Mouse (Mus musculus): Measurements from ENCODE around the gene Foxn3.

DNA sequence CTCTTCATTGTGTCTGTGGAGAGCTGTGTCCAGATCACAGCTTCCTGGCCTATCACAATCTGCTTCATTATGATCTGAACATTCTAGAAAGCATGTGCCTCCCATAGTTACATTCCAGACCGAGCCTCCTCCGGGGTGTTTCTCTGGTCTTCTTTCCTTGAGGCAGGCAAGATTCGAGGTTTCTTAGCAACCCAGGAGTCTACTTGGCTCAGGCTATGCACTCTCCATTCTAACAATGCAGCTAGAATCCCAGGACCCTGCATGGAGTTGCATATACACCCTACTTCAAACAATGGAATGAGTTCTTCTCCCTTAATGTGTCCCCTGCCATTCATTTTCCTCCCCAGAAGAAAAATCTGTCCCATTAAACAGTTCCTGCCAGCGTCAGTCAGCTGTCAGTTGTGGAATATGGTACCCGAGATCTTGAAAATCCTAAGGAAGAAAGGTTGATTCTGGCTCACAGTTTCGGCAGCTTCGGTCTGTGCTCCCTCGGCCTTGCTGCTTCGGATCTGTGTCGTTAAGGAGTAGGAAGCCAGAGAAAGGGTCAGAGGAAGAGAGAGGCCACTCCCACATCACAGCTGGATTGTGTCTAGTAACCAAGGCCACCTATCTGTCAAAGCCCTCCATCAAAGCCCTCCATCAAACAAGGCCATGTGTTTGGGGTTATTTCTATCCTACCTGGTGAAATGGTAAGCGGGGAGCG is 400.6 kb downstream of the Foxn3 start:
- TF ChIP-seq POLR2A (IDR thresholded peaks at IDR 0.05; ENCODE audit: borderline replicate concordance, extremely low read depth, insufficient read depth, insufficient read length, poor library complexity, severe bottlenecking): no peak
- no peak for TF ChIP-seq CTCF (IDR thresholded peaks at IDR 0.05; ENCODE audit: borderline replicate concordance, extremely low read depth, insufficient read depth, insufficient read length)
